Mouse (Mus musculus): ENCODE measurements around the gene 2010111I01Rik. TPM values are rescaled to one million over a fixed set of nuclear protein-coding genes. Genes with fewer than 3 reads are reported as not detected.
A peak's percentile ranks its signal among the peaks of the same experiment; 100 is the strongest.
"Not testable (repeated sequence)": the region's sequence is repeated elsewhere in the genome, so short reads cannot be mapped to it uniquely, and the experiment has no call there.

Gene 2010111I01Rik
- polyA plus RNA-seq, 1 experiment: 117 TPM

DNA sequence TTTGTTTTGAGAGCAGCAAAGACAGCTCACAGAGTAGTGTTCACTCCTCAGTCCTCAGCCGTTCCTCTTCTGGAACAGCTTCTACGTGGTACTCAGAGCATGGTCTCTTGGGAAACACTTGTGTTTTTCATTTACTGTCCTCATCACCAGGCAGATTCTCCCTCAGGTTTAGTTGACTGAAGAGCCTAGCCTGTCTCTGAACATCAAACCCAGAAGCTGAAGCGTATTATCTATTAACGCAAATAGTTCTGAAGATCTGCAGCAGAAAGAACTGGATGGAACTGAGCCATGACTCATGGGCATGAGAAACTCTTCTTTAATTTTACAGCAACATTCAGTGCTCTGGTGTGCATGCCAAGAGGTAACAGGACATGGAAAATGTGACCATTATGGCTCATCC is 385.4 kb downstream of the 2010111I01Rik start:
- Histone ChIP-seq H3K4me3 (ENCODE audit: insufficient read depth, low read length) (no peak overlapping the region), H3K4me1 (ENCODE audit: control insufficient read depth, insufficient read depth, low read length) (no peaks in the 10 kb centered on the region), H3K27ac (ENCODE audit: insufficient read depth, low read length) (no peak overlapping the region)
- no peak for TF ChIP-seq CTCF (IDR thresholded peaks at IDR 0.05; ENCODE audit: extremely low read depth, insufficient read depth, low read length)
- no peak for TF ChIP-seq POLR2A (IDR thresholded peaks at IDR 0.05; ENCODE audit: extremely low read depth, insufficient read depth, low read length)

DNA sequence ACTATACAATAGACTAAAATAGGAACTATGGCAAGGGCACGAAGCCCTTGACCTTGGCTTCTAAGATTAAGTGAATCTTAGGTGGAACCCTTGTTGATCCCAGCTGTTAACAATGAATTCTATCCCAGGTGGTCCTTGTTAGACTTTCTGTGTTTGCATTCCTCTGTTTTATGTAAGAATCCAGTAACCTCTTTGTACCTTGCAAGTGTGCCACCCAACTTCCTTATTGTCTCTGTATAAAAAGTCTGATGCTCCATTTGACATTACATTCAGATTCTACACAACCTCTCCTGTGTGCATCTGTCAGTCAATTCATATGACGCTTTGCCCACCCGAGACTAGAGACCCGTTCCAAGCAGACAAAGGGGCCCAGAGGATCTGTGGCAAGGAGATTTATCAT is 388.6 kb downstream of the 2010111I01Rik start:
- H3K4me1 ChIP-seq (ENCODE audit: control insufficient read depth, insufficient read depth, low read length); H3K4me3 ChIP-seq (ENCODE audit: insufficient read depth, low read length); H3K27ac ChIP-seq (ENCODE audit: insufficient read depth, low read length): not testable (repeated sequence)

DNA sequence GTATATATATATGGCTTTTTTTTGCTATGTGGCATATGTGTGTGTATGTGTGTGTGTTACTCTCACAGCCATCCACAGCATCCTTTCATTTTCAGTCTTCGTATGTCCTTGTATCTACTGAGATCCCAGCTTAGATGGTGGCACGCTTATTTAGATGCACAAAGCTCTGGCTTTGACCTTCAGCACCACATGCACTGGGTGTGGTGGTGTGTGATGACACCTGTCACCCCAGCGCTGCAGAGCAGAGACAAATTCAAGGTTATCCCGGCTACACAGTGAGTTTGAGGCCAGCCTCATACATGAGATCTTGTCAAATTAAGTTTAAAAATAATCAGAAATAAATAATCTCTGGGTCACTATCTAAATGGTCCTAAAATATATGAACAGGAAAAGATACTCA is 391.4 kb downstream of the 2010111I01Rik start:
- no peak for TF ChIP-seq POLR2A (IDR thresholded peaks at IDR 0.05; ENCODE audit: extremely low read depth, insufficient read depth, low read length)
- no peak for TF ChIP-seq CTCF (IDR thresholded peaks at IDR 0.05; ENCODE audit: extremely low read depth, insufficient read depth, low read length)

DNA sequence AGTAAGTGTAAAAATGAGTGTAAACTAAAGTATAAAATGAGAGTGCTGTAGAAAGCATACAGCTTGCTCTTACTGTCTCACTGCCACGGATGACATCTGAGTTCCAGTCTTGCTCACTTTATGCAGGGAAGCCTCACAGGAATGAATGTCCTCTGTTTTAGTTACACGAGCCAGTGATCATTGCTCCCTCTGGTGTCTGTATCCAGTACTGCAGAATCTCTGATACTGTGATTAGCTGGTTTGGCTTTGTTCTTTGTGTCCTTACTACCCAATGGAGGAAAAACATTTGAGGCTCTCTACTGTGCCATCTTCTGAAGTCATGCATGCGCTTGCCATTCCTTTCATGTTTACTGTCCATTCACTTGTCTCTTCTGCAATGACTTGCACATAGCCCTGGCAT is 391.9 kb downstream of the 2010111I01Rik start:
- TF ChIP-seq POLR2A (IDR thresholded peaks at IDR 0.05; ENCODE audit: extremely low read depth, insufficient read depth, low read length) (no peak), CTCF (IDR thresholded peaks at IDR 0.05; ENCODE audit: extremely low read depth, insufficient read depth, low read length) (peak; percentile 66; the same call in 1 of the 2 replicates)
- H3K27ac ChIP-seq (ENCODE audit: insufficient read depth, low read length): no peak overlapping the region
- no peak overlapping the region for H3K4me3 ChIP-seq (ENCODE audit: insufficient read depth, low read length)
- no peaks in the 10 kb centered on the region for H3K4me1 ChIP-seq (ENCODE audit: control insufficient read depth, insufficient read depth, low read length)

More for the DNA sequence above, 391.4 kb downstream of the 2010111I01Rik start:
- H3K27ac ChIP-seq (ENCODE audit: insufficient read depth, low read length): no peak overlapping the region
- H3K4me1 ChIP-seq (ENCODE audit: control insufficient read depth, insufficient read depth, low read length): no peaks in the 10 kb centered on the region
- no peak overlapping the region for H3K4me3 ChIP-seq (ENCODE audit: insufficient read depth, low read length)

- Histone ChIP-seq H3K4me3 (ENCODE audit: insufficient read depth, low read length) (no peak overlapping the region), H3K27ac (ENCODE audit: insufficient read depth, low read length) (no peak overlapping the region), H3K4me1 (ENCODE audit: control insufficient read depth, insufficient read depth, low read length) (no peaks in the 10 kb centered on the region)
- TF ChIP-seq CTCF (IDR thresholded peaks at IDR 0.05; ENCODE audit: extremely low read depth, insufficient read depth, low read length) (no peak), POLR2A (IDR thresholded peaks at IDR 0.05; ENCODE audit: extremely low read depth, insufficient read depth, low read length) (no peak)
Observed at GRCm38 (mm10) chr13:63359393-63359792, 394.7 kb downstream of the 2010111I01Rik start.

GRCm38 (mm10) chr13:63360111-63360885 is 395.6 kb downstream of the 2010111I01Rik start:
- no peak overlapping the region for H3K27ac ChIP-seq (ENCODE audit: insufficient read depth, low read length)
- no peak overlapping the region for H3K4me3 ChIP-seq (ENCODE audit: insufficient read depth, low read length)
- no peaks in the 10 kb centered on the region for H3K4me1 ChIP-seq (ENCODE audit: control insufficient read depth, insufficient read depth, low read length)
- TF ChIP-seq POLR2A (IDR thresholded peaks at IDR 0.05; ENCODE audit: extremely low read depth, insufficient read depth, low read length): no peak
- no peak for TF ChIP-seq CTCF (IDR thresholded peaks at IDR 0.05; ENCODE audit: extremely low read depth, insufficient read depth, low read length)

- Histone ChIP-seq H3K27ac (ENCODE audit: insufficient read depth, low read length) (no peak overlapping the region), H3K4me1 (ENCODE audit: control insufficient read depth, insufficient read depth, low read length) (no peaks in the 10 kb centered on the region), H3K4me3 (ENCODE audit: insufficient read depth, low read length) (no peak overlapping the region)
- TF ChIP-seq POLR2A (IDR thresholded peaks at IDR 0.05; ENCODE audit: extremely low read depth, insufficient read depth, low read length) (no peak), CTCF (IDR thresholded peaks at IDR 0.05; ENCODE audit: extremely low read depth, insufficient read depth, low read length) (no peak)
Observed at GRCm38 (mm10) chr13:63361755-63362154, 397.1 kb downstream of the 2010111I01Rik start.

DNA sequence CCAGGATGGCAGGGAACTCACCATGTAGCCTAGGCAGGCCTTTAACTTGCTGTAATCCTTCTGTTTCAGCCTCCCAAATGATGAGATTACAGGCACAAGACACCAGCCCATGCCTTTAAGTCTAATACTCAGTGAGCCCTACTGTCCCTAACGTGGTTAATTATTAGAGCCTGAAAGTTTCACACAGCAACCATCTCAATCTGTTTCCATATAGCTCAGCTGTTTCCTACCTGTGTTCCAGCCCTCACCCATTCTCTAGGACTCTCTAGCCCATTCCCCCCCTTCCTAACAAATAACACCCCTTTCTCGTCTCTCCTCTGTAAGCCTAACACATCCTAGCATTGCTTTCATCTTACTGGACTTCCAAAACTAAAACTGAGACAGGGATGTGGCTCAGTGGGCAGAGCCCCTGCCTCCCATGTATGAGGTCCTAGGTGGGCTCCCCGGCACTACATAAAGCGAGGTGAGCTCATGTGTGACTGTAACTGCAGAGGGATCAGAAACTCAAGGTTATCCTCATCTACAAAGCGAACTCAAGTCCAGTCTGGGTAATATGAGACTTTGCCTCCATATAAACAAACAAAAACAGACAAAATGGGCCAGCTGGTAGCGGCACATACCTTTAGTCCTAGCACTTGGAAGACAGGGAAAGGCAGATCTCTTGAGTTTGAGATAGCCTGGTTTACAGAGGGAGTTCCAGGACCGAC is 408.9 kb downstream of the 2010111I01Rik start:
- Histone ChIP-seq H3K4me1 (ENCODE audit: control insufficient read depth, insufficient read depth, low read length) (no peaks in the 10 kb centered on the region), H3K4me3 (ENCODE audit: insufficient read depth, low read length) (no peak overlapping the region), H3K27ac (ENCODE audit: insufficient read depth, low read length) (no peak overlapping the region)
- TF ChIP-seq POLR2A (IDR thresholded peaks at IDR 0.05; ENCODE audit: extremely low read depth, insufficient read depth, low read length) (no peak), CTCF (IDR thresholded peaks at IDR 0.05; ENCODE audit: extremely low read depth, insufficient read depth, low read length) (no peak)

Other genes starting within 250 kb of the 2010111I01Rik start
- gene Platr25, start 204.2 kb upstream of the 2010111I01Rik start, polyA plus RNA-seq (2012; rRNA removed): 11.0 and 11.9 TPM in 2 replicates
- 2.9 and 3.4 TPM in 2 replicates for gene Gm5141, start 179.1 kb upstream of the 2010111I01Rik start, polyA plus RNA-seq (2012; rRNA removed)
- 0.10 TPM in 1 of 2 replicates, not detected in the other for gene Fbp2, start 106.5 kb upstream of the 2010111I01Rik start, polyA plus RNA-seq (2012; rRNA removed)
- 0.40 and 0.69 TPM in 2 replicates for gene Fbp1, start 76.6 kb upstream of the 2010111I01Rik start, polyA plus RNA-seq (2012; rRNA removed)